Mouse (Mus musculus) layer of hippocampus, postnatal 36 days (tissue): ENCODE data around the gene Ikbkg. TPM values are rescaled to one million over a fixed set of nuclear protein-coding genes. Genes with fewer than 3 reads are reported as not detected.
"Not testable (repeated sequence)": the region's sequence is repeated elsewhere in the genome, so short reads cannot be mapped to it uniquely, and the experiment has no call there.

Source experiments
- DNase-seq, 2 experiments: peaks; one replicate each; pipeline ENCODE4 v3.0.0; 2022
- total RNA-seq, 2 experiments: library from RNA; stranded (reverse); gene quantifications; 2 replicates each; pipeline ENCODE4 v1.2.3; 2021

Ikbkg gene
- total RNA-seq, 2 experiments from 2014 or later = 47.1 to 50.4 TPM

DNA sequence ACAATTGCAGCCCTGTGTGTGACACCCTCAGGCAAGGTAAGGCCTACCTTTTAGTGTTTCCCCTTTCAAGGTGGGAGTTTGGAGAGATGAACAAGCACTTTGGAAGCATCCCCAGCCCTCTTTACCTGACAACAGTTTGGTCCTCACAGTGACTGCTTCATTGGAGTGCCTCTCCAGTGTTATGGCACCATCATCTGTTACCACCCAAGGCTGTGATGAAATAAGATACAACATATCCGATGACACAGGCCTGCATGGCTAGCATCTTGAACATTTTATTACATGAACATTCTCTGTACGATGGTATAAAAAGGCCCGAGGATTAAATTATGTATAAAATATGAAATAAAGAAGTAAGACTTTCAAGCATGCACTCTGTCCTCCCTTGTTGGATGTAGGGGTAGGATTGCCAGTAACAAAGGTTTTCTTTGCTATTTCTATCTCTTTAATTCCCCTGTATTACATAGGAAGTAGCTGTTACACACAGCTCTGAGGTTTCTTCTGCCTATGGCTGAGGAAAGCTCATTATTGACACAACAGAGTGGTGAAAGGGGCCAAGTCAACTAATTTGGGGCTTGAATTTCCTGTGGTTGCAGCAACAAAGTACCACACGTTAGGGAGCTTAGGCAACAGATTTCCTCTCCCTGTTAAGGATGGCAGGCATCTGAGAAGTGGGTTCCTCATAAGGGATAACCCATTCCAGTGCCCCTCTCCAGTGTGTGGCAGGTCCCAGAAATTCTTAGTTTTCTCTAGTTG is 58.2 kb downstream of the Ikbkg start:
- DNase-seq = no peak

- DNase-seq = no peak
Measured at GRCm38 (mm10) chrX:74452773-74453172, 59.7 kb downstream of the Ikbkg start.

DNA sequence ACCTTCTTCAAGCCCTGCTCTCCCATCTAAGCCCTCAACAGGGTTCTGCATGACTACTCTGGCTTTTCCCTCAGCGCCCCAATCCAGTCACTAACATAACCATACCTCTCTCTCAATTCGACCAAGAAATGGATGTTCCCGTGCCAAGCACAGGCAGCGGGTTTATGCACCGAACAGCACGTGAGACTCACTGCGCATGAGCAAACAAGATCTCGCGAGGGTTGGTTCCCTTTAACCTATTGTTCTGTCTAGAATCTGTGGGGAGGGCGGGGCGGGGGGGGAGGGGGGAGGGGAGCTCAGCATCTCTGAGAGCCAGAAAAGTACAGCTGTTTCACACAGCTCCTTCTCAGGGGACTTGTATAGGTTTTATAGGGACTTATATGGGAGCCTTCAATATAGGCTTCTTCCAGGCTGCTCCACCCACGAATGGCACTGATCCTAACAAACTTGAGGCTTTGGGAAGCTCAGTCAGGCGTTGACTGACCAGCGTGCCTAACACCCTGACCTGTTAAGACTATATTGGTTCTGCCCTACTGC is 88.3 kb downstream of the Ikbkg start, which contains the start of gene Gm6880:
Gene Gm6880 (minus strand): TSS at position 51 of the 537 bp plus-strand sequence.
- DNase-seq = not testable (repeated sequence)

- no peak for DNase-seq
Measured at GRCm38 (mm10) chrX:74497131-74497530, 104.0 kb downstream of the Ikbkg start.

Other genes with a start within 250 kb of the Ikbkg start
- gene Tex28, start 225.5 kb upstream of the Ikbkg start, total RNA-seq = not detected
- not detected for gene Tktl1, start 216.0 kb upstream of the Ikbkg start, total RNA-seq
- 10 to 100 TPM; 75.2 to 93.2 TPM for gene Flna, start 143.5 kb upstream of the Ikbkg start, total RNA-seq
- gene Emd, start 138.6 kb upstream of the Ikbkg start, total RNA-seq = 10 to 100 TPM; 33.0 to 35.6 TPM
- 100 to 1,000 TPM; 191 to 202 TPM for gene Rpl10, start 122.5 kb upstream of the Ikbkg start, total RNA-seq
- 10 to 100 TPM; 64.5 to 65.9 TPM for gene Taz, start 111.4 kb upstream of the Ikbkg start, total RNA-seq
- 1 to 10 TPM; 2.1 to 2.7 TPM for gene Dnase1l1, start 111.0 kb upstream of the Ikbkg start, total RNA-seq
- gene Atp6ap1, start 96.2 kb upstream of the Ikbkg start, total RNA-seq = 100 to 1,000 TPM; 320 to 335 TPM
- gene Gdi1, start 88.3 kb upstream of the Ikbkg start, total RNA-seq = 100 to 1,000 TPM; 582 to 603 TPM
- gene Fam50a, start 80.3 kb upstream of the Ikbkg start, total RNA-seq = 10 to 100 TPM; 28.9 to 33.8 TPM
- 10 to 100 TPM; 32.4 to 33.6 TPM for gene Plxna3, start 64.2 kb upstream of the Ikbkg start, total RNA-seq
- 10 to 100 TPM; 25.1 to 26.4 TPM for gene Lage3, start 39.7 kb upstream of the Ikbkg start, total RNA-seq
- gene Ubl4a, start 20.1 kb upstream of the Ikbkg start, total RNA-seq = 10 to 100 TPM; 67.7 to 68.7 TPM
- gene Slc10a3, start 19.9 kb upstream of the Ikbkg start, total RNA-seq = 1 to 10 TPM; 2.1 to 3.3 TPM
- 10 to 100 TPM; 18.8 to 24.2 TPM for gene Fam3a, start within 50 bp of the Ikbkg start, total RNA-seq
- gene G6pdx, start 35.9 kb downstream of the Ikbkg start, total RNA-seq = 10 to 100 TPM; 24.9 to 29.5 TPM
- gene Gm6880, start 88.1 kb downstream of the Ikbkg start, total RNA-seq = not detected
- gene Olfr1326-ps1, start 181.6 kb downstream of the Ikbkg start, total RNA-seq = not detected
- gene Olfr1325, start 199.4 kb downstream of the Ikbkg start, total RNA-seq = not detected